Mouse (Mus musculus) CD4-positive, CD25-positive, alpha-beta regulatory T cell, adult 4 months (primary cell): ENCODE measurements at regions not wholly inside any gene's neighbourhood (a gene's known extent, or its start where the extent isn't known, plus 50 kb on each side); places are given as distances from the start of the nearest gene placed in this dataset.

Experiments used
- ATAC-seq: one replicate; pipeline ENCODE4 v1.8.0; 2017

- no peak for ATAC-seq
Measured at GRCm38 (mm10) chr5:75248279-75248678, 96.2 kb downstream of the Pdgfra start.

- ATAC-seq = no peak
Measured at GRCm38 (mm10) chr5:75249671-75250070, 97.6 kb downstream of the Pdgfra start.

GRCm38 (mm10) chr5:75253349-75253748 is 101.3 kb downstream of the Pdgfra start:
- no peak for ATAC-seq

GRCm38 (mm10) chr5:75253830-75254229 is 101.7 kb downstream of the Pdgfra start:
- no peak for ATAC-seq

GRCm38 (mm10) chr5:75256186-75256585 is 104.1 kb downstream of the Pdgfra start:
- ATAC-seq = no peak

- no peak for ATAC-seq
Measured at GRCm38 (mm10) chr5:75257067-75257466, 105.0 kb downstream of the Pdgfra start.

GRCm38 (mm10) chr5:75260247-75260646 is 108.2 kb downstream of the Pdgfra start:
- no peak for ATAC-seq

GRCm38 (mm10) chr5:75266111-75266676 is 114.1 kb downstream of the Pdgfra start:
- no peak for ATAC-seq

- ATAC-seq = no peak
Measured at GRCm38 (mm10) chr5:75266871-75267270, 114.8 kb downstream of the Pdgfra start.

GRCm38 (mm10) chr5:75267766-75268165 is 115.7 kb downstream of the Pdgfra start:
- ATAC-seq = no peak

- no peak for ATAC-seq
Measured at GRCm38 (mm10) chr5:75278041-75278440, 125.9 kb downstream of the Pdgfra start.

GRCm38 (mm10) chr5:75279561-75280171 is 127.6 kb downstream of the Pdgfra start:
- ATAC-seq = no peak

GRCm38 (mm10) chr5:75280698-75281097 is 128.6 kb downstream of the Pdgfra start:
- ATAC-seq = no peak

GRCm38 (mm10) chr5:75281510-75281909 is 129.4 kb downstream of the Pdgfra start:
- ATAC-seq = no peak

GRCm38 (mm10) chr5:75282617-75283016 is 130.5 kb downstream of the Pdgfra start:
- no peak for ATAC-seq

- no peak for ATAC-seq
Measured at GRCm38 (mm10) chr5:75283841-75284240, 131.7 kb downstream of the Pdgfra start.

GRCm38 (mm10) chr5:75285950-75286349 is 133.9 kb downstream of the Pdgfra start:
- ATAC-seq = no peak

GRCm38 (mm10) chr5:75295676-75296075 is 143.6 kb downstream of the Pdgfra start:
- ATAC-seq = no peak

GRCm38 (mm10) chr5:75312897-75313296 is 160.8 kb downstream of the Pdgfra start:
- peak; percentile 72 for ATAC-seq

- ATAC-seq = peak; percentile 67
Measured at GRCm38 (mm10) chr5:75315956-75316355, 163.9 kb downstream of the Pdgfra start.

- no peak for ATAC-seq
Measured at GRCm38 (mm10) chr5:75320536-75320935, 168.4 kb downstream of the Pdgfra start.

- no peak for ATAC-seq
Measured at GRCm38 (mm10) chr5:75334050-75334449, 182.0 kb downstream of the Pdgfra start.

- ATAC-seq = no peak
Measured at GRCm38 (mm10) chr5:75336454-75336853, 184.4 kb downstream of the Pdgfra start.

- ATAC-seq = no peak
Measured at GRCm38 (mm10) chr5:75338439-75338838, 186.3 kb downstream of the Pdgfra start.

- no peak for ATAC-seq
Measured at GRCm38 (mm10) chr5:75342599-75342998, 190.5 kb downstream of the Pdgfra start.
